Mouse (Mus musculus) ES-Bruce4 (cell line): ENCODE data around the gene Numb. TPM values are rescaled to one million over a fixed set of nuclear protein-coding genes. Genes with fewer than 3 reads are reported as not detected.
"Not testable (repeated sequence)": the region's sequence is repeated elsewhere in the genome, so short reads cannot be mapped to it uniquely, and the experiment has no call there.

ENCODE experiments used
- H3K27ac ChIP-seq: 2 replicates; pipeline ENCODE4 v1.5.1; 2012; ENCODE audit warnings: low read length, inconsistent platforms; ENCODE audit not compliant: insufficient read depth
- H3K27me3 ChIP-seq: 2 replicates; pipeline ENCODE4 v1.6.1; 2012; ENCODE audit warnings: mild to moderate bottlenecking, low read length, inconsistent platforms; ENCODE audit not compliant: control insufficient read depth, poor library complexity, insufficient read depth, severe bottlenecking
- H3K36me3 ChIP-seq: 2 replicates; pipeline ENCODE4 v1.6.1; 2012; ENCODE audit warnings: inconsistent platforms, mild to moderate bottlenecking, low read length, moderate library complexity; ENCODE audit not compliant: control insufficient read depth, poor library complexity, insufficient read depth, severe bottlenecking
- H3K4me1 ChIP-seq: one replicate; pipeline ENCODE4 v1.8.1; 2011; ENCODE audit warnings: low read length; ENCODE audit not compliant: control insufficient read depth, insufficient read depth
- H3K4me3 ChIP-seq: 2 replicates; pipeline ENCODE4 v1.5.1; 2011; ENCODE audit warnings: low read depth, mild to moderate bottlenecking, low read length
- H3K9ac ChIP-seq: 2 replicates; pipeline ENCODE4 v1.6.1; 2012; ENCODE audit warnings: low read depth, mild to moderate bottlenecking, inconsistent platforms; ENCODE audit not compliant: poor library complexity, severe bottlenecking
- H3K9me3 ChIP-seq: replicated peaks from 2 replicates; pipeline ENCODE4 v1.6.1; 2012; ENCODE audit warnings: mild to moderate bottlenecking, low read length, inconsistent platforms; ENCODE audit not compliant: control insufficient read depth, poor library complexity, insufficient read depth, severe bottlenecking
- CTCF ChIP-seq: IDR thresholded peaks from one replicate; pipeline ENCODE4 v1.8.1; 2011; ENCODE audit warnings: low read depth, low read length
- EP300 ChIP-seq: IDR thresholded peaks from 2 replicates; pipeline ENCODE4 v1.6.1; 2011; ENCODE audit warnings: low read depth, low read length; ENCODE audit not compliant: insufficient read depth
- POLR2A ChIP-seq: IDR thresholded peaks from one replicate; pipeline ENCODE4 v1.8.1; 2011; ENCODE audit warnings: low read length; ENCODE audit not compliant: insufficient read depth
- polyA plus RNA-seq: library from polyadenylated mRNA; stranded (reverse); fragments of >200 nt; gene quantifications from 2 replicates; pipeline ENCODE4 v1.2.4, GENCODE M21; 2011; ENCODE audit warnings: low read depth; ENCODE audit not compliant: missing spikeins, insufficient read depth, insufficient read length

Gene Numb
- polyA plus RNA-seq, 1 experiment: 43.5 TPM

- Histone ChIP-seq H3K27me3 (no peaks in the 10 kb centered on the region), H3K4me1 (no peaks in the 10 kb centered on the region), H3K27ac (no peak overlapping the region), H3K9ac (no peak overlapping the region), H3K4me3 (no peak overlapping the region), H3K36me3 (no peaks in the 10 kb centered on the region), H3K9me3 (no peaks in the 10 kb centered on the region)
- TF ChIP-seq CTCF: no peak
- no peak for TF ChIP-seq POLR2A
- TF ChIP-seq EP300: no peak
Observed at GRCm38 (mm10) chr12:83939332-83939731, 17.6 kb upstream of the Numb start.

DNA sequence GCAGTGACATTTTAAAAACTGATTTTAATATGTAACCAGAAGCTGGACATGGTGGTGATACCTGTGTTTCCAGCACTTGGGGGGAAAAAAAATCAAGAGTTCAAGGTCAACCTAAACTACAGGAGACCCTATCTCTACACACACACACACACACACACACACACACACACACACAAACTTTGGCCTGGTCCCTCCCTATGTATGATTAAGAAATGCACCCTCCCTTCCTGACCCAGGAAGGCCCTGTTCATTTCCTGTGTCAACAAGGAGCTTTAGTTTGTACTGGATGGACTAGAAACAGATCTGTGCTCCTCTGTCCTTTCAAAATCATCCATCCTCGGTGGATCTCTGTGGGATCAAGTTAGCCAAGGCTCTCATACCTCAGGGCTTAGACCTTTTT, 16.9 kb upstream of the Numb start:
- H3K27ac ChIP-seq, H3K27me3 ChIP-seq, H3K9ac ChIP-seq, H3K9me3 ChIP-seq, H3K4me3 ChIP-seq, H3K4me1 ChIP-seq, H3K36me3 ChIP-seq: not testable (repeated sequence)

- Histone ChIP-seq H3K36me3 (no peaks in the 10 kb centered on the region), H3K9ac (no peak overlapping the region), H3K9me3 (no peaks in the 10 kb centered on the region), H3K4me1 (no peaks in the 10 kb centered on the region), H3K27ac (no peak overlapping the region), H3K4me3 (no peak overlapping the region), H3K27me3 (no peaks in the 10 kb centered on the region)
- TF ChIP-seq EP300 (no peak), CTCF (no peak), POLR2A (no peak)
Observed at GRCm38 (mm10) chr12:83937600-83937999, 15.9 kb upstream of the Numb start.

GRCm38 (mm10) chr12:83929186-83929804, 7.6 kb upstream of the Numb start:
- Histone ChIP-seq H3K9ac (no peak overlapping the region), H3K4me1 (no peaks in the 10 kb centered on the region), H3K4me3 (no peak overlapping the region), H3K9me3 (no peaks in the 10 kb centered on the region), H3K36me3 (no peaks in the 10 kb centered on the region), H3K27me3 (no peaks in the 10 kb centered on the region), H3K27ac (no peak overlapping the region)
- TF ChIP-seq CTCF: no peak
- no peak for TF ChIP-seq POLR2A
- no peak for TF ChIP-seq EP300

DNA sequence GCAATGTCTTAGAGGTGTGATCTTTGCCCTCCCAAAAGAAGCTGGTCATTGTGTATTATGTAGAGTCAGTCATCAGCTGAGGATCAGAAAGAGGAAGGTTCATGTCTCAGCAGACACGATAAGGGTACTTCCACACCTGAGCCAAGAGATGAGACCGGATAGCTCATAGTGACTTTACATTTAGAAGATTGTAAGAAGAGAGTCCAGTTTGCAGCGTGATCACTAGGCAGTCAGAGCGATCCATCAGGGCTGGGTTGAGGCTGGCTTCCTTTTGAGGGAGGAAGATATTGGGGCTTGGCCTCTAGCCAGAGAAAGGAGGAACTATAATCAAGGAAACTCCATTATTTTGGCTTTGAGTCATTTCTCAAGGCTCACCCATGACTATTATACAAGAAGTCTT, 6.0 kb upstream of the Numb start:
- no peaks in the 10 kb centered on the region for H3K36me3 ChIP-seq
- H3K4me3 ChIP-seq: no peak overlapping the region
- H3K9me3 ChIP-seq: no peaks in the 10 kb centered on the region
- no peak for TF ChIP-seq EP300
- TF ChIP-seq POLR2A: no peak
- no peak for TF ChIP-seq CTCF
- H3K9ac ChIP-seq: no peak overlapping the region
- H3K27ac ChIP-seq: no peak overlapping the region
- H3K27me3 ChIP-seq: no peaks in the 10 kb centered on the region
- no peaks in the 10 kb centered on the region for H3K4me1 ChIP-seq

- H3K4me3 ChIP-seq: no peak overlapping the region
- no peak for TF ChIP-seq POLR2A
- TF ChIP-seq EP300: no peak
- TF ChIP-seq CTCF: no peak
- no peaks in the 10 kb centered on the region for H3K36me3 ChIP-seq
Observed at GRCm38 (mm10) chr12:83926061-83926460, 4.3 kb upstream of the Numb start.

More at GRCm38 (mm10) chr12:83926061-83926460, 4.3 kb upstream of the Numb start:
- H3K9ac ChIP-seq: no peak overlapping the region
- H3K4me1 ChIP-seq: no peaks in the 10 kb centered on the region
- H3K27me3 ChIP-seq: no peaks in the 10 kb centered on the region
- no peak overlapping the region for H3K27ac ChIP-seq
- H3K9me3 ChIP-seq: no peaks in the 10 kb centered on the region
